Mouse (Mus musculus): ENCODE results near the gene Rab17.

The Rab17 gene

GRCm38 (mm10) chr1:90927929-90928574 lies 41.4 kb downstream of the Rab17 start:
- DNase-seq: peak; percentile 26

DNA sequence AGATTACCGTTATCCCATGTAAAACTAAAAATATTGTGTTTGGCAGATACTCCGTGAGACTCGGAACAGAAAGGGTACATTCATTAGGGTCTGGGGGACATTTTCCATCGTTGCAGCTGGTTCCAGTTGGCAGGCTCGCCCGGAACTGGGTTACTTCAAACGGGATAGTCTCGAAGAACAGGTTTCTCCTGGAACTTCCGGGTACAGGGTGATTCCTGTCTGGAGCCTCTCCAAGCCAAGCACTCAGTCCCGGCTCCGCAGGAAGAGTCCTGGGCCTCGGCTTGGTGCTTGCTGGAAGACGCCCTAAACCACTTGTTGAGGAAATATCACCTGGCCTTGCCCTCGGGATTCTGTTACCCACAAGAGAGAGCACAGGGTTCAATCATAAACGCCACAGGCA lies 42.2 kb downstream of the Rab17 start:
- DNase-seq: peak; percentile 72

DNA sequence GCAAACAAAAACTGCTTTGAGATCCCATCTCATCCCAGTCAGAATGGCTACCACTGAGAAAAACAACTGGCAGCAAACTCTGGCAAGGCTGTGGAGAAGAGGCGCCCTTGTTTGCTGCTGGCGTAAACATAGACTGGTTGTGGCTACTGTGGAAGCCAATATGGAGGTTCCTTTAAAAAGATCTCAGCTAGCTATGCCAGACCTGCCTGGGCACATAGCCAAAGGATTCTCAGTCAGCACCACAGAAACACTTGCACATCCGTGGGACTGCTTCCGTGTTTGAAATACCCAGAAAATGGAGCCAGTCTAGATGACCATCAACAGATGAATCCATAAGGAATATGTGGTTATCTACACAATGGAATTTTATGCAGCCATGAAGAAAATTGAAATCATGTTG lies 43.4 kb downstream of the Rab17 start:
- peak; percentile 30 for DNase-seq

DNA sequence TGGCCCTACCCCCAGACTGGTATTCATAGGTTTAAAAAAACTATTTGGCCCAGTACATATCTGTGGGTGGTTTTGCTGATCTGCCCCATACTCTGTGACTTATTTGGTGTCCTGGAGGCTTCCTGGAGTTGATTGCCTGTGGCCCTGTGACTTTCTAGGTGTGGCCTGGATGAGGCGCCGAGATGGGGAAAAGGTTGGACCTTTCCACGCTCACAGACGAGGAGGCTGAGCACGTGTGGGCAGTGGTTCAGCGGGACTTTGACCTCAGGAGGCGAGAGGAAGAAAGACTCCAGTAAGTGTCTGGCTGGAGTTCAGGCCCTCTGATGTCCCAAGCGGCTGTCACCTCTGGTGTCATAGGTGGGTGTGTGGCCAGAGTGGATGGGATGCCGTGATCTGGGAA lies 47.8 kb downstream of the Rab17 start:
- no peak for DNase-seq

DNA sequence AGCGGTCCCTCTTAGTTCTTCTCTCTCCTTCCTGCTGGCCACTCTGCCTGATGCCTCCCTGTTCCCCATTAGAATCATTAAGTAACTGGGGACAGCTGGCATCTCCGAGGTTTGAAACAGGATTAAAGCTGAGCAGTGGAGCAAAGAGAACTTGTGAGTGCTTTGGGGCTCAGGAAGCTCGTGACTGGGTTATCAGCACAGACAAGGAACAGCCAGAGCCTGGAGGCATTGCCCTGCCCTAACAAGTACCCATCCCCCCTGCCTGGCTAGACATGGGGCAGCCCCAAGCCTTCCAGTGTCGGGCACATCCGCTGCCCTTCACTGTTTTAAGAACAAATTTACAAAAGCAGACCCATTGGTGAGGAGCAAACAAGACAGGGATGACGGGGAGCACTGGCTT lies 52.0 kb downstream of the Rab17 start:
- DNase-seq: no peak

DNA sequence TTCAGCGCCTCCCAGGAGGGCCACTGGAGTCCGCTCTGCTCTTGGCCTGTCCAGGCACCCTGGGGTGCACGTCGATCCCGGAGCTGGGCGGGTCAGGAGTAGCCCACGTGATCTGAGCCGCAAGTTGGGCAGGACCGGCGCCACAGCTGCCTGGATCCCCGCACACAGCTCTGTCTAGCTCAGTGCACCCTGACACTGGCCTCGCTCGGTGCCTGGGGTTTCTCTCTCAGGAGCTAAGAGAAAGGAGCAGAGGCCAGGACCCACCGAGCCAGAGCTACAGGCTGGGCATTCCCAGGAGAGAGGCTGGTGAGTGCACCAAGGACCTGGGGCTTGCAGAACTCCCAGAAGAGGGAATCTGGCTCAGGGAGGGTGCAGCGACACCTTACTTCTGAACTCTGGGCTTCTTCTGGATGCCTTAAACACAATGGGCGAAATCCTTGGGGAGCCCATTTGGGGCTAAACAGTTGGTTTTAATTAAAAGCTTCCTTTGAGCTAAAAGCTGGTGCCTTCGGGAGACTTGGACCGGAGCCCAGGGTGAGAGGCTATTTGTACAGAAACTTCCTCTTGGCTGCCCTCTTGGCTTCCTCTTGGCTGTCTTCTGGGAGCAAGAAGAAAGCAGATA lies 54.4 kb downstream of the Rab17 start, which contains the start of gene Mlph:
TSS of gene Mlph (plus strand) at position 138 of the 622 bp plus-strand sequence.
- peak; percentile 73 for DNase-seq

DNA sequence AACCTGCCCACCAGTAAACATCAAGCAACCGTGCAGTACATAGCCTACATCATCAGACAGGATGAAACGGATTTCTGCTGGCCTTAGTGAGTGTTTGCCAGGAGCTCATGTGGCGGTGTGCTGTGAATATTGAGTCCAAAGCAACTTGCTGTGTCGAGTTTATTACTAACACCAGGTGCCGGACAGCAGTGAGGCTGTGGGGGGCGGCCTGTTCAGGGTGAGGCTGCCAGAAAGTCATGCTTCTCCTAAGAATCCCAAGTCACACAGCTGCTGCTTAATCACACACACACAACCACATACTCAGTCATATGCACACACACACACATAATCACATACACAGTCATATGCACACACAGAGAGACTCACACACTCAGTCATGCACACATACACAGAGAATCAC lies 56.2 kb downstream of the Rab17 start:
- DNase-seq: no peak

- DNase-seq: peak; percentile 89
Observed at GRCm38 (mm10) chr1:90909631-90910152, 59.8 kb downstream of the Rab17 start.

DNA sequence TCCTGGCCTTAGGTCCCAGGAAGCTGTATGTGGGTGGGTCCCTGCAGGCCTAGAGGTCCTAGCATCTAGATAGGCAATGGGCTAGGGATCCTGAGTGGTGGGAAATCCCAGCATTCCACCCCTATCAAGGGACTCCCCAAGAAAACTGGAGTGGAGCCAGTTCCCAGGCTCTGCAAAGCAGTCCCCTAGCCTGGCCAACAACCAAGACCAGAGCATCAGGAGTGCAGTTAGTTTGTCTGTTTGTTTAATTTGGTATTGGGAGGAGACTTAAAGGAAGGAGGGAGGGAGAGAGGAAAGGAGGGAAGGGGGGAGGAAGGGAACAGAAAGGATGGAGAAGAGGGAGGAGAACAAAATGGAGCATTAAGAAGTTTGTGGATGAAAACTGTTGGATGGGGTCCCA lies 60.3 kb downstream of the Rab17 start:
- peak; percentile 83 for DNase-seq
